Mouse (Mus musculus): ENCODE data around the gene Ankrd34c. TPM values are rescaled to one million over a fixed set of nuclear protein-coding genes. Genes with fewer than 3 reads are reported as not detected.

The Ankrd34c gene
- polyA plus RNA-seq, 1 experiment from 2014 or later = 0.06 TPM

Other genes with a start within 250 kb of the Ankrd34c start
- 3.0 TPM in 2 replicates for gene Minar1, start 115.3 kb downstream of the Ankrd34c start, polyA plus RNA-seq (2015; fragmentation: Nextera tagmentation; extraction: Ambion mirVana)
- gene Tmed3, start 33.4 kb downstream of the Ankrd34c start, polyA plus RNA-seq (2015; fragmentation: Nextera tagmentation; extraction: Ambion mirVana) = 48.1 and 51.7 TPM in 2 replicates
- gene Rasgrf1, start 171.4 kb upstream of the Ankrd34c start, polyA plus RNA-seq (2015; fragmentation: Nextera tagmentation; extraction: Ambion mirVana) = 1.3 and 2.8 TPM in 2 replicates

All from neural tube, embryonic 13.5 days (tissue).